Mouse (Mus musculus): ENCODE measurements around the gene Casc1. TPM values are rescaled to one million over a fixed set of nuclear protein-coding genes. Genes with fewer than 3 reads are reported as not detected.

Casc1 gene
- total and polyA plus RNA-seq, 3 experiments = 0.21 to 0.33 (median 0.25) TPM

- in situ Hi-C loops (cut with MboI; ENCODE audit: low pct_ligation_motif_present, low pct_unique_long_range_greater_than_20kb, low sequenced_read_pairs) (no loop called here), dilution Hi-C loops (cut with MboI; ENCODE audit: extremely low pct_ligation_motif_present, extremely low pct_unique_long_range_greater_than_20kb, low sequenced_read_pairs) (no loop called here)
- Histone ChIP-seq H3K27me3 (replicated peaks) (no peaks in the 10 kb centered on the region), H3K4me1 (ENCODE audit: control insufficient read depth in 1 of 2, insufficient read depth in 2 of 2) (peaks cover 0 to 15% of the 10 kb centered on the region in 2 experiments; a peak in 2 of 4 replicates), H3K79me2 (replicated peaks; ENCODE audit: control insufficient read depth, extremely low read depth, insufficient read depth, poor library complexity, severe bottlenecking) (peaks cover 3% of the 10 kb centered on the region; the same call in 1 of the 2 replicates), H3K27ac (ENCODE audit: insufficient read depth, low read depth) (no peak overlapping the region), H3K36me3 (replicated peaks in 1 of 2; ENCODE audit: control insufficient read depth in 1 of 2, insufficient read depth in 1 of 2, low read length in 1 of 2) (peaks cover 8 to 55% of the 10 kb centered on the region in 2 experiments), H3K4me3 (replicated peaks in 1 of 3; ENCODE audit: low read depth in 2 of 3, low read length in 2 of 3, poor library complexity in 1 of 3) (no peak overlapping the region), H3K4me2 (ENCODE audit: insufficient read depth, low read depth, poor library complexity, severe bottlenecking) (no peak overlapping the region), H3K9ac (ENCODE audit: insufficient read depth, low read depth) (no peak overlapping the region), H3K9me3 (replicated peaks; ENCODE audit: low read length) (no peaks in the 10 kb centered on the region)
- TF ChIP-seq PAX5 (IDR thresholded peaks at IDR 0.05; ENCODE audit: low read length) (no peak), ZKSCAN1 (IDR thresholded peaks at IDR 0.05; ENCODE audit: borderline replicate concordance, low read depth, low read length) (no peak), JUND (conservative IDR thresholded peaks at IDR 0.05; ENCODE audit: low read depth, low read length) (no peak), MAFK (IDR thresholded peaks at IDR 0.05; ENCODE audit: insufficient replicate concordance, low read length) (no peak), MXI1 (IDR thresholded peaks at IDR 0.05; ENCODE audit: low read depth, low read length) (no peak)
- DNase-seq (ENCODE audit: extremely low read depth) = no peak
Measured at GRCm38 (mm10) chr6:145237148-145237547, 26.3 kb upstream of the Casc1 start.

GRCm38 (mm10) chr6:145235367-145235766 lies 24.6 kb upstream of the Casc1 start:
- peaks cover 8 to 53% of the 10 kb centered on the region in 2 experiments for H3K36me3 ChIP-seq (replicated peaks in 1 of 2; ENCODE audit: control insufficient read depth in 1 of 2, insufficient read depth in 1 of 2, low read length in 1 of 2)
- peaks cover 0 to 15% of the 10 kb centered on the region in 2 experiments; a peak in 2 of 4 replicates for H3K4me1 ChIP-seq (ENCODE audit: control insufficient read depth in 1 of 2, insufficient read depth in 2 of 2)
- DNase-seq (ENCODE audit: extremely low read depth) = no peak
- in situ Hi-C loops (cut with MboI; ENCODE audit: low pct_ligation_motif_present, low pct_unique_long_range_greater_than_20kb, low sequenced_read_pairs) = no loop called here
- TF ChIP-seq MAFK (IDR thresholded peaks at IDR 0.05; ENCODE audit: insufficient replicate concordance, low read length) (no peak), TCF12 (IDR thresholded peaks at IDR 0.05; ENCODE audit: low read depth, low read length) (no peak)
- H3K4me2 ChIP-seq (ENCODE audit: insufficient read depth, low read depth, poor library complexity, severe bottlenecking) = no peak overlapping the region
- dilution Hi-C loops (cut with MboI; ENCODE audit: extremely low pct_ligation_motif_present, extremely low pct_unique_long_range_greater_than_20kb, low sequenced_read_pairs) = no loop called here
- H3K27ac ChIP-seq (ENCODE audit: insufficient read depth, low read depth) = no peak overlapping the region
- H3K9ac ChIP-seq (ENCODE audit: insufficient read depth, low read depth) = no peak overlapping the region
- H3K9me3 ChIP-seq (replicated peaks; ENCODE audit: low read length) = no peaks in the 10 kb centered on the region
- H3K79me2 ChIP-seq (replicated peaks; ENCODE audit: control insufficient read depth, extremely low read depth, insufficient read depth, poor library complexity, severe bottlenecking) = 0 out of 2 replicates have a peak, but pooled peaks cover 3% of the 10 kb centered on the region
- H3K27me3 ChIP-seq (replicated peaks) = no peaks in the 10 kb centered on the region
- no peak overlapping the region for H3K4me3 ChIP-seq (replicated peaks in 1 of 3; ENCODE audit: low read depth in 2 of 3, low read length in 2 of 3, poor library complexity in 1 of 3)

GRCm38 (mm10) chr6:145234391-145234790 lies 23.6 kb upstream of the Casc1 start:
- in situ Hi-C loops (cut with MboI; ENCODE audit: low pct_ligation_motif_present, low pct_unique_long_range_greater_than_20kb, low sequenced_read_pairs) = no loop called here

More at GRCm38 (mm10) chr6:145234391-145234790, 23.6 kb upstream of the Casc1 start:
- Histone ChIP-seq H3K4me2 (ENCODE audit: insufficient read depth, low read depth, poor library complexity, severe bottlenecking) (no peak overlapping the region), H3K79me2 (replicated peaks; ENCODE audit: control insufficient read depth, extremely low read depth, insufficient read depth, poor library complexity, severe bottlenecking) (peaks cover 3% of the 10 kb centered on the region; the same call in 1 of the 2 replicates), H3K27ac (ENCODE audit: insufficient read depth, low read depth) (no peak overlapping the region), H3K9ac (ENCODE audit: insufficient read depth, low read depth) (no peak overlapping the region), H3K27me3 (replicated peaks) (no peaks in the 10 kb centered on the region), H3K4me3 (replicated peaks in 1 of 3; ENCODE audit: low read depth in 2 of 3, low read length in 2 of 3, poor library complexity in 1 of 3) (no peak overlapping the region), H3K4me1 (ENCODE audit: control insufficient read depth in 1 of 2, insufficient read depth in 2 of 2) (peaks cover 0 to 13% of the 10 kb centered on the region in 2 experiments; a peak in 2 of 4 replicates), H3K9me3 (replicated peaks; ENCODE audit: low read length) (no peaks in the 10 kb centered on the region), H3K36me3 (replicated peaks in 1 of 2; ENCODE audit: control insufficient read depth in 1 of 2, insufficient read depth in 1 of 2, low read length in 1 of 2) (peaks cover 10 to 50% of the 10 kb centered on the region in 2 experiments)
- TF ChIP-seq RCOR1 (conservative IDR thresholded peaks at IDR 0.05; ENCODE audit: low read depth, low read length) = no peak
- no peak for TF ChIP-seq TCF12 (IDR thresholded peaks at IDR 0.05; ENCODE audit: low read depth, low read length)
- no peak for TF ChIP-seq USF1 (IDR thresholded peaks at IDR 0.05; ENCODE audit: low read depth, low read length)
- TF ChIP-seq MAZ (IDR thresholded peaks at IDR 0.05; ENCODE audit: low read depth, low read length) = no peak
- TF ChIP-seq JUN (IDR thresholded peaks at IDR 0.05; ENCODE audit: insufficient read depth, low read depth, low read length) = no peak
- TF ChIP-seq NRF1 (IDR thresholded peaks at IDR 0.05; ENCODE audit: low read depth, low read length) = no peak
- no peak for TF ChIP-seq NELFE (IDR thresholded peaks at IDR 0.05; ENCODE audit: low read depth, low read length)
- no peak for TF ChIP-seq ZKSCAN1 (IDR thresholded peaks at IDR 0.05; ENCODE audit: borderline replicate concordance, low read depth, low read length)
- TF ChIP-seq GABPA (IDR thresholded peaks at IDR 0.05; ENCODE audit: insufficient replicate concordance, low read depth, low read length) = no peak
- TF ChIP-seq SIN3A (IDR thresholded peaks at IDR 0.05; ENCODE audit: low read length) = no peak
- TF ChIP-seq MAFK (IDR thresholded peaks at IDR 0.05; ENCODE audit: insufficient replicate concordance, low read length) = no peak
- no peak for TF ChIP-seq RAD21 (IDR thresholded peaks at IDR 0.05; ENCODE audit: low read depth, low read length)
- TF ChIP-seq BHLHE40 (IDR thresholded peaks at IDR 0.05; ENCODE audit: low read depth, low read length) = no peak
- TF ChIP-seq ETS1 (conservative IDR thresholded peaks at IDR 0.05; ENCODE audit: low read depth, low read length) = no peak
- TF ChIP-seq IRF4 (IDR thresholded peaks at IDR 0.05; ENCODE audit: low read depth, low read length) = no peak
- TF ChIP-seq MAX (IDR thresholded peaks at IDR 0.05; ENCODE audit: low read length) = no peak
- TF ChIP-seq MEF2A (IDR thresholded peaks at IDR 0.05; ENCODE audit: borderline replicate concordance, low read depth, low read length) = no peak
- no peak for TF ChIP-seq ZMIZ1 (IDR thresholded peaks at IDR 0.05; ENCODE audit: low read depth, low read length)
- DNase-seq (ENCODE audit: extremely low read depth) = no peak
- dilution Hi-C loops (cut with MboI; ENCODE audit: extremely low pct_ligation_motif_present, extremely low pct_unique_long_range_greater_than_20kb, low sequenced_read_pairs) = no loop called here
